Comparison of ENCODE assay signal across 8 mouse cellular contexts in the genomic region with DNA sequence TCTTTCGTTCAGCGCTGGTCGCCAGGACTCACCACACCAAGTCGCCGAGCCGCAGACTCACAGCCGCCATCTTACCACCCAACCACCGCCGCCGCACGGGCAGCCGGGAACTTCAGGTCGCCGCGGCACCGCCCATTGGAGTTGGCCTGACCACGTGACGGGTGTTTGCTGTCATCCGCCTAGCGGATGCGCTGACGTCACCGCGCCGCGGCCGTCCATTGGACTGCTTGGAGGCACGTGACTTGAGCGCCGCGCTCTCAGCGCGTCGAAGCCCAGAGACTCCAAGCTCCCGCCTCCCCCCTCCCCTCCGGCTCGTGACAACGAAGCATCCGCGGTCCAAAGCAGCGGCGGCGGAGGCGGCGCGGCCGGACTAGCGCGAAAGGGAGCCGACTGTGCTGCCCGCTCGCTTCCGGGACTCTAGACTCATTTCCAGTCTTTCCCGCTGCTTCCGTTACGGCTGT. TPM values are rescaled to one million over a fixed set of nuclear protein-coding genes. Genes with fewer than 3 reads are reported as not detected.
A peak's percentile ranks its signal among the peaks of the same experiment; 100 is the strongest.
DNase-seq lines count a peak whose midpoint lies in the region; ATAC-seq lines count a peak whose summit lies in the region.

A gene (minus strand): TSS at position 90 of the 461 bp plus-strand sequence.
A gene (plus strand): TSS at position 284 of the 461 bp plus-strand sequence.

- under 1% methylated on average over 37 of the region's 56 CpGs for WGBS in heart, embryonic 14.5 days
- 0% methylated on average over 55 of the region's 56 CpGs for WGBS in liver, embryonic 13.5 days (ENCODE audit: insufficient replicate concordance)
- under 1% methylated on average over 56 of the region's 56 CpGs for WGBS in stomach, embryonic 16.5 days

- DNase-seq in c-Kit-negative CD71-positive TER-119-positive erythroid progenitor cells, embryonic 14.5 days (ENCODE audit: low read depth, low spot score): peak; percentile 98
- DNase-seq in fibroblast of lung, adult 2 months (ENCODE audit: low read depth): peak; percentile 98
- peak; percentile 100 for DNase-seq in kidney, postnatal 14 days
- peak; percentile 99 for DNase-seq in liver, embryonic 13.5 days
- peak; percentile 96 for DNase-seq in neural tube, embryonic 10.5 days (ENCODE audit: extremely low spot score, low spot score)

- peak within 1 kb of the TSS; percentile 80 to 89 for H3K4me3 ChIP-seq in heart, embryonic 14.5 days (ENCODE audit: control insufficient read depth in 1 of 2, insufficient read depth in 1 of 2, low read depth in 1 of 2, low read length in 2 of 2)
- H3K4me3 ChIP-seq in liver, embryonic 13.5 days (replicated peaks): peak within 1 kb of the TSS; percentile 98
- peak within 1 kb of the TSS; percentile 98 for H3K4me3 ChIP-seq in stomach, embryonic 16.5 days (replicated peaks; ENCODE audit: low read length)

- peak within 1 kb of the TSS; percentile 97 for H3K9ac ChIP-seq in heart, embryonic 14.5 days (ENCODE audit: low read length)
- H3K9ac ChIP-seq in liver, embryonic 13.5 days: peak within 1 kb of the TSS; percentile 98
- peak within 1 kb of the TSS; percentile 97 for H3K9ac ChIP-seq in stomach, embryonic 16.5 days (ENCODE audit: low read length)

- H3K4me2 ChIP-seq in heart, embryonic 14.5 days (ENCODE audit: low read length): peak within 1 kb of the TSS; percentile 79
- peak within 1 kb of the TSS; percentile 92 for H3K4me2 ChIP-seq in liver, embryonic 13.5 days
- peak within 1 kb of the TSS; percentile 97 for H3K4me2 ChIP-seq in stomach, embryonic 16.5 days (ENCODE audit: low read depth, low read length)

- H3K27me3 ChIP-seq in heart, embryonic 14.5 days (ENCODE audit: control insufficient read depth, insufficient read depth, low read length): no peaks in the 10 kb centered on the region
- H3K27me3 ChIP-seq in liver, embryonic 13.5 days: no peaks in the 10 kb centered on the region
- H3K27me3 ChIP-seq in stomach, embryonic 16.5 days (ENCODE audit: control insufficient read depth, insufficient read depth, low read length): no peaks in the 10 kb centered on the region

- peaks cover 2 to 23% of the 10 kb centered on the region in 2 experiments; a peak in 3 of 4 replicates for H3K4me1 ChIP-seq in heart, embryonic 14.5 days (ENCODE audit: control insufficient read depth in 2 of 2, insufficient read depth in 2 of 2, low read length in 2 of 2)
- H3K4me1 ChIP-seq in liver, embryonic 13.5 days (replicated peaks): peaks cover 32% of the 10 kb centered on the region
- peaks cover 19% of the 10 kb centered on the region for H3K4me1 ChIP-seq in stomach, embryonic 16.5 days (ENCODE audit: control insufficient read depth, insufficient read depth, low read length)

- ATAC-seq in CD4-positive, CD25-positive, alpha-beta regulatory T cell, adult 4 months: peak; percentile 92
- ATAC-seq in heart, embryonic 14.5 days (ENCODE audit: insufficient number of reproducible peaks, insufficient read depth, low FRiP score, low read depth): peak; percentile 98
- ATAC-seq in liver, embryonic 13.5 days (ENCODE audit: low read depth): peak; percentile 95
- peak; percentile 99 for ATAC-seq in stomach, embryonic 16.5 days (ENCODE audit: insufficient read depth, low FRiP score)

- peaks cover 51% of the 10 kb centered on the region for H3K36me3 ChIP-seq in heart, embryonic 14.5 days (ENCODE audit: control insufficient read depth, insufficient read depth, low read length)
- H3K36me3 ChIP-seq in liver, embryonic 13.5 days: peaks cover 43% of the 10 kb centered on the region
- H3K36me3 ChIP-seq in stomach, embryonic 16.5 days (ENCODE audit: control insufficient read depth, insufficient read depth, low read length): 0 out of 2 replicates have a peak, but pooled peaks cover 3% of the 10 kb centered on the region

- peak within 1 kb of the TSS; percentile 97 to 99 for H3K27ac ChIP-seq in heart, embryonic 14.5 days (replicated peaks in 1 of 2; ENCODE audit: control insufficient read depth in 1 of 2, insufficient read depth in 1 of 2, low read depth in 2 of 2, low read length in 2 of 2)
- peak within 1 kb of the TSS; percentile 97 for H3K27ac ChIP-seq in liver, embryonic 13.5 days
- peak within 1 kb of the TSS; percentile 98 for H3K27ac ChIP-seq in stomach, embryonic 16.5 days (ENCODE audit: low read length)

- no peaks in the 10 kb centered on the region for H3K9me3 ChIP-seq in heart, embryonic 14.5 days (ENCODE audit: control insufficient read depth, low read length)
- no peaks in the 10 kb centered on the region for H3K9me3 ChIP-seq in liver, embryonic 13.5 days (replicated peaks)
- no peaks in the 10 kb centered on the region for H3K9me3 ChIP-seq in stomach, embryonic 16.5 days (replicated peaks; ENCODE audit: control insufficient read depth, low read length)

RNA-seq across cellular contexts. Expression of the first gene that starts in this region (rescaled TPM):
- polyA plus RNA-seq in CD4-positive, CD25-positive, alpha-beta regulatory T cell, adult 4 months (2017; shearing (Covaris generic)): 100 to 1,000 TPM in 1 of 2 experiments, 10 to 100 TPM in 1; 79.0 to 130 TPM
- polyA plus RNA-seq in heart, embryonic 14.5 days (2014; fragmentation: Nextera tagmentation; extraction: Ambion mirVana): 59.7 and 68.3 TPM in 2 replicates
- polyA plus RNA-seq in liver, embryonic 13.5 days (2015; fragmentation: Nextera tagmentation; extraction: Ambion mirVana): 44.6 and 53.8 TPM in 2 replicates
- 139 and 142 TPM in 2 replicates for polyA plus RNA-seq in stomach, embryonic 16.5 days (2015; fragmentation: Nextera tagmentation; extraction: Ambion mirVana)

RNA-seq across cellular contexts. Expression of the second gene that starts in this region (rescaled TPM):
- polyA plus RNA-seq in CD4-positive, CD25-positive, alpha-beta regulatory T cell, adult 4 months (2017; shearing (Covaris generic)): 10 to 100 TPM; 36.8 to 48.4 TPM
- polyA plus RNA-seq in heart, embryonic 14.5 days (2014; fragmentation: Nextera tagmentation; extraction: Ambion mirVana): 17.1 and 17.4 TPM in 2 replicates
- polyA plus RNA-seq in liver, embryonic 13.5 days (2015; fragmentation: Nextera tagmentation; extraction: Ambion mirVana): 8.6 and 8.9 TPM in 2 replicates
- polyA plus RNA-seq in stomach, embryonic 16.5 days (2015; fragmentation: Nextera tagmentation; extraction: Ambion mirVana): 11.7 and 13.3 TPM in 2 replicates

Comparison
In these comparisons a context has a peak if more than half of its experiments do, and no peak if none do; other contexts are left out.
1. Peak in every context shown above with its lines: DNase-seq, ATAC-seq, H3K4me3 ChIP-seq and H3K27ac ChIP-seq.